Mouse (Mus musculus): ENCODE results near the gene Acot7.
A peak's percentile ranks its signal among the peaks of the same experiment; 100 is the strongest.

The Acot7 gene

DNA sequence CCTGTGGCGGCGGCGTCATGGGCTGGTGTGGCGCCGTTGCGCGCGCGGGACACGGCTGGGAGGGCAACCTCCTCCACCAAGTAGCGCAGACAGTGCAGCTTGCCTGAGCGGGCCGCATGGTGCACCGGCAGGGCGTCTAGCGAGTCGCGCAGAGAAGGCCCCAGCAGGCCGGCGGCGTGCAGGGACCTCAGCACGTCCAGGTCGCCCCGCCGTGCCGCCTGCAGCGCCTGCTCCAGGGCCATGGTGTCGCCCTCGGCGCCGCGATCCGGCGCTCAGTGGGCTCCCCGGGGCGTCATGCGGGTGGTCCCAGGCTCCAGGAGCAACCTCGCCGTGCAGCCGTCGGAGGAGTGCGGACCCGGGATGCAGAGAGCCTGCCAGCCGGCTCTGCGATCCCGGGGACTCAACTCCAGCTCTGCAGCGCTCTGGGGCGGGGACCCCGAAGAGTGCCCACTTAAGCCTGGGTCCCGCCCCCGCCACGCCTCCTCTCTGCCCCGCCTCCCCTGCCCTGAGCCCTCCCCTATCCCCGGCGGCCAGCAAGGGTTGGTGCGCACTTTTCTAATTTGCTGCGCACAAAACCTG, 25.9 kb upstream of the Acot7 start, which contains the start of gene Espn:
Gene Espn, minus strand, starts transcription at position 406 of the 579 bp plus-strand sequence.
- DNase-seq = peak in 1 of 2 experiments; percentile 67

DNA sequence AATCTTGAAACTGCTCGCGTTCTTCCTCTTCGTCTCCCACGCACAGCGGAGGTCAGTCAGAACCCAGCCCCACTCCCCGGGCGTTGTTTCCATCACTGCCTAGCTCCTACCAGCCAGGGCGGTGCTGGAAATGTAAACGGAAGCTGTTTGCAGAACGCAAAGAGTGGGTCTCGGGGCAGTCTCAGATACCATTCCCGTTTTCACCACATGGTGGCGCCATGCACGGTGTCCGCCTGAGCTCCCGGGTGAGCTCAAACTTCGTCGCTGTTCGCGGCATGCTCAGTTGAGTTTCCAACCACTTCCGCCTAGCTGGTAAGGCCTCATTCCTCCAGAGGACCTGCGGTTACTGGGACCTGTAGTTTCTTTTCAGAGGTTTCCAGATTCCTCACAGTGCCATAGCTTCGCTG, 24.2 kb upstream of the Acot7 start:
- DNase-seq = peak; percentile 87 to 91

DNA sequence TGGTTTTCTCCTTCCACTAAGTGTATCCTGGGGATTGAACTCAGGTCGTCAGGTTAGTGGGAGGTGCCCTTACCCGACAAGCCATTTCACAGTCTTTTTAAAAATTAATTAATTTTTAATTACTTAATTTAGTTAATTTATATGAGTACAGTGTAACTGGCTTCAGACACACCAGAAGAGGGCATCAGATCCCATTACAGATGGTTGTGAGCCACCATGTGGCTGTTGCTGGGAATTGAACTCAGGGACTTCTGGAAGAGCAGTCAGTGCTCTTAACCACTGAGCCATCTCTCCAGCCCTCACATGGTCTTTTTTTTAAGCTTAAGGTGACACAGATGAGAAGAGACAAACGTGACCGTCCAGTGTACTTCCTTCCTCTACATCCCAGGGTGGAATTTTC, 22.9 kb upstream of the Acot7 start:
- no peak for DNase-seq

DNA sequence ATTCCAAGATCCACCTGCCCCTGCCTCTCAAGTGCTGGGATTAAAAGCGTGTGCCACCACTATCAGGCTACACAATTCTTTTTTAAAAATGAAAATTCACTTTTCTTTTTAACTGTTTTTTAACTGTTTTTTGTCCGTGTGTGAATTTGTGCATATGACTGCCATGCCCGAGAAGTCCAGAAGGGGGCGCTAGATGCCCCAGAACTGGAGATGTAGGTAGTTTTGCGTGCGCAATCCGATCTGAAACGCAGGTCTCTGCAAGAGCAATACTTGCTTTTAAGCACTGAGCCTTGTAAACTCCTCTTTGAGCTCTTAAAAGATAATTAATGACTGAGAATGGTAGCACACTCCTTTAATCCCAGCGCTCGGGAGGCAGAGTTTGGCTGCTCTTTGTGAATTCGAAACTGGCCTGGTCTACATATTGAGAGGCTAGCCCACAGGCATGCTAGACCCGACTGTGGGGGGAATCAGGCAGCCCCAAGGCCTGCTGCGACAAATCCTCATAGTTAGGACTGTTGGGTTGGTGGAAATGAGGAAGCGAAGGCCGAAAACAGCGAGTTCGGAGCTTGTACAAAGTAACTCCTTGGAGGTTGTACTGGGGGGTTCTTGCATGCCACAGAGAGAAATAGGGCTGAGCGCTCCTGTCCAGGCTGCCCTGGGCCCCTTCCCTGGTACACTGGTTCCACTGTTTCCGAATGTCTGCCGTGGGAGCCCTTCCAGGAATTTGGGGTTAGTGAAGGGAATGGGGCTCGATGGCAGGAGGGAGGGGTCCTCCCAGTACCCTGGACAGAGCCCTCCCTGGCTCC, 20.0 kb upstream of the Acot7 start:
- peak; percentile 67 to 77 for DNase-seq

DNA sequence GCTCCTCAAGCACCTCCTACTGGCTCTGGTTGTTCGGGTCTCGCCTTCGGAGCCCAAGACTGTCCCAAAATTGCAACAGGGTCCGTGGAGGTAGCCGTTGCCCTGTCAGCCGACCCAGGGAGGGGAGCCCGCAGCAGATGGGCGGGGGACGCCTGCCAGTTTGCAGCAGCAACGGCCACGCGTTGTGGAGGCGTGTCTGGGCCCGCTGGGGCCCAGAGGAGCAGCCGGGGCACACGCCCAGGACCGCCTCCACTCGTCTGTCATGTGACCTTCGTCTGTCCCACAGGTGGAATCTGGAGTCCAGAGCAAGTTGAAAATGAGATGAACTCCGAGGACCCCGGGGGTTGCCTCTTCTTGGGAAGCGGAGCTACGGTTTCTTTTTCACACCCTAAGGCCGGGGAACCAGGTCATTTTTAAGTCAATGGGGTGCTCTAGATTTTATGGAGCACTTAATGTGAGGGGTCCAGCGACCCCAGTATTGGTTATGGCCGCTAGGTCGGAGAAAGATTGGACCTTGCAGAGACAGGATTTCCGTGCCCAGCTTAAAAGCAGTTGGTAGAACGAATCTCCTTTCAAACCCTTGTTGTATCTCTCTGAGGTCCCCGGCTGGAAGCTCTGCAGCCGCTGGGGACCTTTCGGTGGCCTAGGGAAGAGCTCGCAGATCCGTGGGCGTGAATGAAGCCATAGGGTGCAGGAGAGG, 19.2 kb upstream of the Acot7 start, which contains the start of gene Hes2:
Gene Hes2, plus strand, starts transcription at position 283 of the 700 bp plus-strand sequence.
- DNase-seq = peak in 1 of 2 experiments; percentile 60

DNA sequence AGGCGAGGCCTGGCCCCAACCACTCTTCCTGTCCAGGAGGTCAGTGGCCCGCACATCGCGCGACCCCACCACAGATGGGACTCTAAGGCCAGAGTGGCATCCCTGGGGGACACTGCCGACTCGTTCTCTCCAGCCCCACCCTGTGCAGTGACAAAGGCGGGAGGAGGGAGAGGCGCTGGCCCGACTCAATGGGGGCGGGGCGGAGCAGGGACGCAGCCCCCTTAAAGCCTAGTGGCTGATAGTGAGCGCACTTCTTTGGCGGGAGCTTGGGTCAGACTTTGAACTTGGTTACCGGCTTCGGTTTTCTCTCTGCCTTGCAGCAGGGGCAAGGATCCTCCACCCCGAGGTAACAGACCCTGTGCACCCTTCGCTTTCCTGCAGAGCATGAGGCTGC, 18.7 kb upstream of the Acot7 start:
- no peak for DNase-seq

DNA sequence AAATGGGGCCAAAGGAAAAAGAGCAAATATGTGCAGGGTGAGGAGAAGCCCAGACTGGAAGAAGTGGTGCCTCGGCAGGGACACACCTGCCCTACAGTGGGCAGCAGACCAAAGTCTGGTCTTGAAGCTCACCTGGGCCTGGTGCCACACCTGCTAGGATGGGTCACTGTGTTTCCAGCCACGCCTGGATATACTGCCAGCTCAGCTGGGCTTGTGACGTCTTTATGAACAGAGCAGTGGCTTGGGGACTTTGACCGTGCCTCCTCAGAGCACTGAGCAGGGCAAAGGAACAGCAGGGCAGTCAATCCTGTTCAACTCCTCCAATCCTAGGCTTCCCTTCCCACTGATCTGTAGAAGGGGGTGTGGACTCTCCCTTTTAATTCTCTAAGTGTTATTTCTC, 17.2 kb upstream of the Acot7 start:
- DNase-seq = no peak

DNA sequence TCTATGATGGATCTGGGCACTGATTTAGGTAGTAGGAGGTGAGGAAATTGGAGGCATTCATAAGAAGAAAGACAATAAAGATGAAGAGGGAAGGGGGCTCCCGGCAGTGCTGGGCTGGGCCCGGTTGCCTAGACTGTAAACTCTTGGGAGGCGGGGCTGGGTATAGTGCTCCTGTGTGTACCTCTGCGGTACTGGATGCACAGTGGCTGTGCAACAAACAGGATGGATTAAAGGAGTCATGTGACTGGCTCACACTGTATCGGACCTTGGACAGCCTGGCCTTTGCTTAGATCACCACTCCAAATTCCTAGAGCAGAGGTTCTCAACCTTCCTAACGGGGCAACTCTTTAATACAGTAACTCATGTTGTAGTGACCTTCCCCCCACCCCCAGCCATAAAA, 16.3 kb upstream of the Acot7 start:
- DNase-seq = no peak

DNA sequence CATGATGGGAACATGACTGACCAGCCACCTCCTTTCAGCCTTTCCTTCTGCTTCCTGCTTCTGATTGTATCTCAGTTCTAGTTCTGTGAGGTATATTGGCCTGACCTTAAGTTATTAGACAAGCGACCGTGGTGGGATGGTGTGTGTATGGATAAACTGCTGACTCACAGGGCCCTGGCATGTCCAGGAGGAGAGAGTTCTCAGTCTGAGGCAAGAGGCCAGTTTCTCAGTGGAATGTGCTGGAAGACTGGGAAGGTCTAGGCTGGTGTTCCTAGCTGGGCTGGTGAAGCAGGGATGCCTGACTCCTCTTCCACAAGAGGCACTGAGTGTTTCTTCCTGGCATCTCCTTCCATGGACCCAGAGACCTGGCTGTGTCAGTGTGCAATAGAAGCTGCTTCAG, 15.2 kb upstream of the Acot7 start:
- no peak for DNase-seq

DNA sequence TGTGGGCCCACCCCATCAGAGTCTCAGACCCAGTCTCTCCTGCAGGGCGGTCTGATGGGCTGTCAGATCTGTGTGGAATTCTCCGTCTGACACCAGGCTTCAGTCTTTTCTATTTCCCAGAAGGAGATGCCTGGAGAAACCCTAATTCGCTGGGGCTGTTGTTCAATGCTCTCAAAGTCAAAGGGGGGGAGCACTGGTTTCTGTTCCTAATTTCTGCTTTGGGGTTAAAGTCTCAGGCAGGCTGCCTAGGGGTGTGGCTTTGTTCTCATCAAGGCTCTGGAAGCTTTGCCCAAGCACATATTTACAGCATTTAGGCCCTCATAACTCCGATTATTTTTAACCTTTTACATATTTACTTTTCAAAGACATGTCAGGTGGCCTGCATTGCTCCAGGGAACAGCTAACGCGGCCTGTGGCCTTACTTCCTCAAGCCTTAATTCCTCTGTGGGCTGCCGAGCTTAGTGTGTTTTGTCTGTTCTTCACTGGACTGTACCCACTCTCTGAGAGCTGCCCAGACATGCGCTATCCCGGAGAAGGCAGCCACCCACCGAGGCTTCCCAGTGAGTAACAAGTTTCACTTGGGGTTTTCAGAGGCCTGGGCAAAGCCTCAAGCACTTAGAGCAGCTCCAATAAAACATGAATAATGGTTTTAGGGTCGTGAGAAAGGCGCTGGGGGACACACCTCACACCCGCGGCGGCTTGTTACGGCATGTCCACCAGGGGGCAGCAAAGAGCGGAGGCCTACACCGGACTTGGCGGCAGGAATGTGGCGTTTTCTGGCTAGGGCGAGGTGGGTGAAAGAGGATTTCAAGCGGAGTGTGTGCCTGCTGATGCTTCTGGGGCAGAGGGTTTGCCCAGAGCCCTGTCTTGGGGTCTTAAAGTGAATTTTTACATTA, 12.7 kb upstream of the Acot7 start:
- peak; percentile 88 to 93 for DNase-seq

DNA sequence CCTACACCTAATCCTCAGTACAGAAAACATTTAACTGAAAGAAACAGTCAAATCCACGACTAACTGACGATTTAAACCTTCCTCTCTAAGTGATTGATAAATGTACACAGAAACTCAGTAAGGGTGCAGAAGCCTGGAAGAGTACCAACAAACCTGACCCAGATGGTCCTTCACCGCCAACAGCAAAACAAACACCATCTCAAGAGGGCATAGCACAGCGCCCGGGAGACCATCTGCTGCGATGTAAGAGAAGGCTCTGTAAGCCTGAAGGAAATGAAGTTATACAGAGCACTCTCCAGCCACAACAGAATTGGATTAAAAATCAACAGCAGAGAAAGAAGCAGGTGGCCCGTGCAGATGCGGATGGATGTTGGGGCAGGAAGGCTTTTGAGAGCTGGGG, 9.9 kb upstream of the Acot7 start:
- DNase-seq = peak; percentile 42 to 44

DNA sequence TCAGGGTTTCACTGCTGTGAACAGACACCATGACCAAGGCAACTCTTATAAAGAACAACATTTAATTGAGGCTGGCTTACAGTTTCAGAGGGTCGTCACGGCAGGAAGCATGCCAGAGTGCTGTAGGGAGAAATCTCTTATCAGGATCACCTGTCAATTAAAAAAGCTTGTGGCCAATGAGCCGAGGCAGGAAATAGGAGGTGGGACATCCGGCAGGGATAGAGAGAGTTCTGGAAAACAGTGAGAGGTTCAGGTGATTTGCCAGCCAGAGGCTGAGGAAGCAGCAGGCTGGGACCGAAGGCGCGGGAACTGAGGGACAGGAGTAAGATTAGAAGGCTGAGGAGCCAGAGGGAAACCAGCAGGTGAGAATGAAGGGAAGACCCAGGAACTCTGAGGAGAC, 8.8 kb upstream of the Acot7 start:
- DNase-seq = no peak

DNA sequence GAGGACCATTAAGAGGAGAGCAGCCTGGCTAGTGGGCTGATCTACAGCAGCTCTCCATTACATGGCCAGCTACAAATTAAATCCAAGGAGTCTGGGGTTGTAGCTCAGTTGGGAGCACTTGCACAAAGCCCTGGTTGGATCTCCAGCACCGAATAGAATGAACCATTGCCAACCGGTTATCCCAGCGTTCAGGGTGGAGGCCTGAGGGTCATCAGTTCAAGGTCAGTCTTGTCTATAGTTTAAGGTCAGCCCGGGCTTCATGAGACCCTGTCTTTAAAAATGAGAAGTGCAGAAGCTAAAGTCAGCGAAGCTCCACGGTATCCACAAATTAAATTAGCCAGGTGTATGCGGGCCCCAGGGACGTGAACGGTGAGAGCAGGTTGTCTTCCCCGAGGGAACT, 7.6 kb upstream of the Acot7 start:
- no peak for DNase-seq

DNA sequence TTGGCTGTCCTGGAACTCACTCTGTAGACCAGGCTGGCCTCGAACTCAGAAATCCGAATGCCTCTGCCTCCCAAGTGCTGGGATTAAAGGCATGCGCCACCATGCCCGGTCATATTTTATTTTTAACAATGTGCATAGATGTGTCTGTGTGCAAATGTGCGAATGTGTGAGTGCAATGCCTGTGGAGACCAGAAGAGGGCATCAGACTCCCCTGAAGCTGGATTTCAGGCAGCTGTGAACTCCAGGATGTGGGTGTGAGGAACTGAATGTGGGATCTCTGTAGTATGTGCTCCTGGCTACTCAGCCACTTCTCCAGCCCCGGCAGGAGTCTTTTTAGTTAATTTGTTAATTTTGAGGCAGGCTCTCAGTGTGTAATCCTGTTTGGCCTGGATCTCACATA, 6.4 kb upstream of the Acot7 start:
- no peak for DNase-seq

DNA sequence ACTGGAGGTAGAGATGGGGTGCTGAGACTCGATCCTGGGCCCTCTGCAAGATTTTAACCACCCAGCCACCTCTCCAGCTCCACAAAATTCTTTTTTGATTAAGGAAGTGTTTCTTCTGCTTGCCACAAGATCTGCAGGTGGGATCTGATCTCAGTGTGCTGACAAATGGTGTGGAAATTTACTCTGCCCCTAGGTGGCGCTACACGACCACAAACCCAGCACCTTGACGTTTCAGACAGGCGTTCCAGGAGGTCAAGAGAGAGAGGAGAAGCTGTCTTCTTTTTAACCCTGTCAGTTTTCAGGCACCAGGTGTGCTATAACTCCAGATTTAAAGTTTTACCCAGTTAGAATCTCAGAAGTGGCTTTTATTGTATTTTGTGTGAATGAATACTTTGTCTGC, 4.9 kb upstream of the Acot7 start:
- peak; percentile 89 to 92 for DNase-seq

DNA sequence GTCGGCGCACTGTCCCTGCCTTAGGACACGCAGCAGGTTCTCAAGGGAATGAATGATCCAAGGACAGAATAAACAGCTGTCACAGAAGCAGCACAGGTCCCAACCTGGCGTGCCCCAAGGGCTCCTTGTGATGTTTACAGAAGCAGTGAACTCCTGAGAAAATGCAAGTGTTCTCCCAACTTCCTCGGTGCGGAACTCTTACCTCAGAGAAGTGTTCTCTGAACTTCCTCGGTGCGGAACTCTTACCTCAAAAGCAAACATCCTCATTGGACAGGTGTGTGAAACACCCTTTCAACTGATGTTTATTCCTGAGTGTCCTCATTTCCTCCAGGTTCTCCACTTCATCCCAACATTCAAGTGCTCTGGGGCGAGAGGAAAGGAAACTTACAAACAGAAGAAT, 4.0 kb upstream of the Acot7 start:
- DNase-seq = no peak

DNA sequence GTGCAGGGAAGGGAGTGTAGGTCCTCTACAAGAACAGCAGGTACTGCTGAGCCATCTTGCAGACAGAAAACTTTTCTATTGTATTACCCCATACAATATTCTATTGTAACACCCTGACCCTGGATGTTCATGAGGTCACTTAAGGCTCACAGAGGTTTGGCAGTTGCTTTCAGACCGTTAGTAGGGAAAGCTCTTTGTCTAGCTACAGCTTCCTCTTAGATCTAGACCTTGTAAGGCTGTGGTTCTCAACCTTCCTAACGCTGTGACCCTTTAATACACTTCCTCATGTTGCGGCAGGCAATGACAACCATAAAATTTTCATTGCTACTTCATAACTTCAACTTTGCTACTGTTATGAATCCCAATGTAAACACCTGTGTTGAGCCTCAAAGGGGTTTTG, 1.3 kb upstream of the Acot7 start:
- DNase-seq = no peak

DNA sequence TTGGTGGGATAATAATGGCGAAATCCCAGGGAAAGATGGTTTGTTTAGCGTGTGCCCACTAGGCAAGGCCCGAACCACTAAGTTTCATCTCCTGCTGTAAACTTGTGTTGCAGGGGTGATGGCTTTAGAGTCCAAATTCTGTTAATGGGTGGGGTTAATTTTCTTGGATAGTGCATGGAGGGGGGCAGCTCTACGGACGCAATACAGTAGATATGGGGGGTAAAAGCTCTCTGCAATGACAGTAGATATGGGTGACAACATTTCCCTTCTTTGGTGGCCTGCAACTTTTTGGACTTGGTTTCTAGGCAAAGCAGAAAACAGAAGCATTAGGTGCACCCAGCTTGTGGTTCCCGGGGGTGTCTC, 779 bp upstream of the Acot7 start:
- no peak for DNase-seq

DNA sequence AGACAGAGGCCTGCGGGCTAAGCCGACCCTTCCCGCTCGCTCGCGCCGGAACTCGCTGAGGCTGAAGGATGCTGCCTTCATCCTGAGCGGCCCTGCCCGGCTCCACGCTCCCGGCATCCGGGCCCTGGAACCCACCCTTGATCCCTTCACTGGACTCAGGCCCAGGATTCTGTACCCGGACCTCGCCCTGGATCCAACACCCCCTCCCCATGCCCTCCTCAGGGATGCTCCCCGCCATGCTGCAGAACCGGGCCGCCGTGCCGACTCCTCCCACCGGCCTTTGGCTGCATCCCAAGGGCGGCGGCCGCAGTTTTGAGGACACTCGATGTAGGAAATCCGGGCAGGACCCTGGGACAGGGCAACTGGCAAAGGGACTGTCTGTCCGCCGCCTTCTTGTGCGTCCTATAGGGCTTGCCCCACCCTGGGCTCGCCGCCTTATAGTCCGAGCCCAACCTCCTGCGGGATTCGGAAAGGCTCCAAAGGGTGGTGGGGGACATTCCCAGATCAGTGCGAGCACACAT, 470 bp downstream of the Acot7 start:
- peak; percentile 75 to 78 for DNase-seq

DNA sequence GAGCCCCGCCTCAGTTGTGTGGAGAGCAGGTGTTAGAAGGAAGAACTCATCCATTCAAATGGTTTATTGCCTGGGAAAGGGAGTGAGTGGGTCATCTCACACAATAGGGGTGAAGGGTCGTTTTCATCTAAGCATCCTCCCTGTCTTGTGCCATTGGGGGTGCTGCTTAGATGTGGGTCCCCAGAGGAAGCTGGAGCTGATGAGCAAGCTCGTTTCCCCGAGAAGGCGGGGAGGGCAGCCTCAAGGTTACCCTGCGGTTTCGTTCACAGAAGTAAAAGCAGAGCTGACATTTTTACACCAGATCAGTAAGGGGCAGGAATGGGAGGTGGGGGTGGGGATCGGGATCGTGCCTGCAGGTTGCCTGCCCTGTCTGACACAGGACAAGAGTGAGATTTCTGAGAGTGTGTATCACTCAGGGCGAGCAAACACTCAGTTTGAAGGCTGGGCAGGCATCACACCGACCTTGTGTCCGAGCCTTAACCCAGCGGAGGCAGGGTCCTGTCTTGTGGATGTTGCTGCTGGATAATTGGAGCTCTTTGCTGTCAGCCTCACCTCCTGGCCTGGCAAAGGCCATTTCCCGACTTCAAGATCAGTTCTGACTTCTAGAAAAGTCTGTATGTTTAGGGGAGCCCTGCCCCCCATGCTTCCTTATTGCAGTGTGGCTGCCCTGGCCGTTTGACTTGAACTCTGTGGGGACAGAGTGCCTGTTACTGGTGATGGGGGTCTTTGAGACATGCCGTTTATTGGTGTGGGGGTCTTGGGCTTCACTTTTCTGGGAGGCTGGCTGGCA, 1.2 kb downstream of the Acot7 start:
- peak in 1 of 2 experiments; percentile 29 for DNase-seq

DNA sequence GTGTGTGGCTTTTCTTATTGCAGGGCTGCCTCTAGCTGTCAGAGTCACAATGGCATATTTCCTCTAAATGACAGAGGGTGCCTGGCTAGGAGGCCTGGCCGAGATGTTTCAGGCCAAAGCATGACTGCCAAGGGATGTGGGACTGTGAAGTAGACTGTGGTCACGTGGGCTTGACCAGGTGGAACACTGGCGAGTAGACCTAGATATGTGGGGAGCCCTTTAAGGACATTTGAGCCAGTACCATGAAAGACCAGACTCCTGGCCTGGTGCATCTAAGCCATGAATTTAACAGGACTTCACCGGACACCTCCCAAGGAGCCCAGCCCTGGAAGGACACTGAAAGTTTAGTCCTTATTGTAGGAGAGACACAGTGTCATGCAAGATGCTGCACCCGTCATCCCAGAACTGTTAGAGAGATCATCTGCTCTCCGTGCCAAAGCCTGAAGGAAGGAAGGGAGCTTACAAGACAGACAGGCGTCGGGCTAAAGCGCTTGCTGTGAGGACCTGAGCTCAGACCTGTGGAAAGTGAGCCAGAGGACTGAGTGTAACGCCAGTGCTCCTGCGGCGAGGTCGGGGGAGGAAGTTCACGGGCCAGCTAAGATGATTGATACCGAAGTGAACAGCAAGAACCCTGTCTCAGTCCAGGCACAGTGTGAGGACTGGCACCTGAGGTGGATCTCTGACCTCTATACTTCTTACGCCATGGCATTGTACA, 2.2 kb downstream of the Acot7 start:
- peak; percentile 74 to 76 for DNase-seq

Data from cerebellum, postnatal 10 days (tissue).